Mouse (Mus musculus): ENCODE measurements around the gene Rngtt.
A peak's percentile ranks its signal among the peaks of the same experiment; 100 is the strongest.

Gene Rngtt

DNA sequence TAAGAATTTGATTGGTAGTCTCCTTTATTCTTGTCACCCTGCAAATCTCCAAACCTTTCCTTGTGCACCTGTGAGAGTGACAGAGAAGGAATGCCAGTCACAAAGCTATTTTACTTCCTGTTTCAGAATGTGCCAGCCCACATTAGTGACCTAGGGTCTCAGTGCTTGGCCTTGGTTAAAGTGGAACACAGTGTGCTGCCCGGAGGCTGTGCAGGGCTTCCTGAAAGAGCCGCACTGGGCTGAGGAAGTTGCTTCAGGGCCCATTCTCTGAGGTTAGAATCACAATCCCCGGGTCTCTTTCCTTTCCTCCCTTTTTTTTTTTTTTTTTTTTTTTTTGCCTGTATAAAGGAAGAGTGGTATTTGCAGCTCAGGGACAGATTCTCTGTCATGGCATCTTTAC lies 203.3 kb downstream of the Rngtt start:
- no peak for DNase-seq (ENCODE audit: extremely low read depth, insufficient read length, low spot score)

- DNase-seq (ENCODE audit: extremely low read depth, insufficient read length, low spot score): no peak
Measured at GRCm38 (mm10) chr4:33514108-33515000, 204.2 kb downstream of the Rngtt start.

DNA sequence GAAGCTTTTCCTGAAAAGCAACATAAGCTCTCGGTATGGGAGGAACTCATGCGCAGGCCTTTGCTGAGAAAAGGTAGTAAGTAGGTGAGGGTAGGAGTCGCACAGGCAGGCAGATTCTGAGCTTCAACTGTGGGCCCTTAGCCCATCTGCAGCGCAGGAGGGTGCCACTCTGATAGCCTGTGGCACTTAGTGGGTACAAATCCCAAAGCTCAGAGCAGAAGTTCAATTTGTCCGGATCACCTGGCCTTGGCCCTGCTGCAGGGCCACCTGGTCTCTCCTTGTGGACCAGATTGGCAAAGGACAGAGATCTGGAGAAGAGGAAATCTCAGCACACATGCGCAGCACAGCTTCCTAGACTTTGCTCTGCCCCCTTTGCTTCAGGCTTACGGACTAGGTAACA lies 210.1 kb downstream of the Rngtt start:
- no peak for DNase-seq (ENCODE audit: extremely low read depth, insufficient read length, low spot score)

- DNase-seq (ENCODE audit: extremely low read depth, insufficient read length, low spot score): no peak
Measured at GRCm38 (mm10) chr4:33520938-33521337, 210.8 kb downstream of the Rngtt start.

GRCm38 (mm10) chr4:33523774-33524173 lies 213.7 kb downstream of the Rngtt start:
- no peak for DNase-seq (ENCODE audit: extremely low read depth, insufficient read length, low spot score)

DNA sequence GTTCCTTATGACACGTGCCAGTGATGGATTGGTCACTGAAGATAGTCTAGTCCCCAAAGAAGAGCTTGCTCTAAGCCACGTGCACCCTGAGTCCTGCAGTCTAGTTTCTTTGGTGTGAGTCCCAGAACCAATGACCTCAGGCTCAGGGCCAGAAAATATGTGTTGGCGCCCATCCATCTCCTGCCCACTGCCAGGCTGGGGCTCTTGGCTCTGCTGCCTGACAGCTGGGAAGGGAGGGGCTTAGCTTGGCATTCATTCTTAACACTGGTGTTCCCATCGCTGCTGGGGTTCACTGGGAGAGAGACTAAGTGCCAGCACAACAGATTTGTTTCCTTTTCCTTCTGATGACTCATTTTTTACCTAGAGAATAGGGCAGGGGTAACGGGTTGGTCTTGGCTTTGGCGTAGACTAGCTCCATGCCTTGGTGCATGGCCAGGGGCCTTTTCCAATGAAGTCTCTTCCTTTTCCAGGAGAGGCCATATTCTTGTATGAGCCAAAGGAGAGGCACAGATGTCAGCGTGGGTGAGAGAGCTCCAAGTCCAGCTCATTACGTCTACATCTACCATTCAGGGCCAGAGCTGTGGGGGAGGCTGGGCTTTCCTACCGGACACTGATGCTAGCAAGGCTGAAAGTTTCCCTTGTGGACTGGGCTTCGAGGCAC lies 214.5 kb downstream of the Rngtt start:
- peak; percentile 86 for DNase-seq (ENCODE audit: extremely low read depth, insufficient read length, low spot score)

DNA sequence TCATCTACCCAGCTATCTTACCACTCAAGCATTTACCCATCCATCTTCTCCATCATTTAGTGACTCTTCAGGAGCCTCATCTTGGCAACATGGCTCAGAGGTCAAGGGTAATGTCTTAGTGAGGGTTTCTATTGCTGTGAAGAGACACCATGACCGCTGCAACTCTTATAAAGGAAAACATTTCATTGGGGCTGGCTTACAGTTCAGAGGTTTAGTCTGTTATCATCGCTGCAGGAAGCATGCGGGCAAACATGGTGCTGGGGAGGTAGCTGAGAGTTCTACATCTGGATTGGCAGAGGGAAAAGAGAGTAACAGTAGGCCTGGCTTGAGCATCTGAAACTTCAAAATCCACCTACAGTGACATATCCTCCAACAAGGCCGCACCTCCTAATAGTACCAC lies 215.2 kb downstream of the Rngtt start:
- DNase-seq (ENCODE audit: extremely low read depth, insufficient read length, low spot score): no peak

DNA sequence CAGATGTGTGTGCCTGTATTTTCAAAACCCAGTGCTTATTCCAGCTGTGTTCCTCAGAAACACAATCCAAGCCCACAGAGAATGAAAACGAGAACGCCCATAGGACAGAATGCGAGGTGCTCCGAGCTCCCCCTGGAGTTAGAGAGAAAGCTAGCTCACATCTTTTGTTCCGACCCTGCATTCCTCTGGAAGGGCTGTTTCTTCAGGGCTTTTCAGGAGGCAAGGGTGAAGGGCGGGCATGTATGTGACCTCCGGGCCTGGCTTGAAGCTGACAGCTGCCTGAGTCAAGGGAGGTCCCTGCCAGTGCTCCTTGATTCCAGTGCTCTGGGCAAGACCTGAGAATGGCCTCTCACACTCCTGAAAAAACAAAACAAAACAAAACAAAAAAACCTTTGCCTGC lies 216.0 kb downstream of the Rngtt start:
- no peak for DNase-seq (ENCODE audit: extremely low read depth, insufficient read length, low spot score)

DNA sequence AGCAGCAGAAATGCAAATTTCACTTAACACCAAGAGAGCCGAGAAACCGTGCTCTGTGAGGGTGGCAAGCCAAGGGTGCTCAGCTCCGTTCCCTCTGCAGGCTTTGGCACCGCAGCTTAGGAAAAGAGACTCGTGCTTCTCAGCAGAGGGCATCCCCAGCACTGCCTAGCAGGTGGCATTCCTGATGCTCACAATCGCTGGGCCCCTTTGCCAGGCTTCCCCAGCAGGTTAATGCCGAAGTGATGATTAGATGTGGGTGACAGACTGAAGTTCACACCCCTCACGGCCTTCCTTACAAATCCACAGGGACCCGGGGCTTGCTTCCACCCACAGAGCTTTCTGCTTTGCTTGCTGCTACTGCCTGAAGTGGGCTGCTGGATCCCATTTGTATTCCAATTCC lies 216.6 kb downstream of the Rngtt start:
- no peak for DNase-seq (ENCODE audit: extremely low read depth, insufficient read length, low spot score)

- DNase-seq (ENCODE audit: extremely low read depth, insufficient read length, low spot score): no peak
Measured at GRCm38 (mm10) chr4:33532596-33532995, 222.5 kb downstream of the Rngtt start.

DNA sequence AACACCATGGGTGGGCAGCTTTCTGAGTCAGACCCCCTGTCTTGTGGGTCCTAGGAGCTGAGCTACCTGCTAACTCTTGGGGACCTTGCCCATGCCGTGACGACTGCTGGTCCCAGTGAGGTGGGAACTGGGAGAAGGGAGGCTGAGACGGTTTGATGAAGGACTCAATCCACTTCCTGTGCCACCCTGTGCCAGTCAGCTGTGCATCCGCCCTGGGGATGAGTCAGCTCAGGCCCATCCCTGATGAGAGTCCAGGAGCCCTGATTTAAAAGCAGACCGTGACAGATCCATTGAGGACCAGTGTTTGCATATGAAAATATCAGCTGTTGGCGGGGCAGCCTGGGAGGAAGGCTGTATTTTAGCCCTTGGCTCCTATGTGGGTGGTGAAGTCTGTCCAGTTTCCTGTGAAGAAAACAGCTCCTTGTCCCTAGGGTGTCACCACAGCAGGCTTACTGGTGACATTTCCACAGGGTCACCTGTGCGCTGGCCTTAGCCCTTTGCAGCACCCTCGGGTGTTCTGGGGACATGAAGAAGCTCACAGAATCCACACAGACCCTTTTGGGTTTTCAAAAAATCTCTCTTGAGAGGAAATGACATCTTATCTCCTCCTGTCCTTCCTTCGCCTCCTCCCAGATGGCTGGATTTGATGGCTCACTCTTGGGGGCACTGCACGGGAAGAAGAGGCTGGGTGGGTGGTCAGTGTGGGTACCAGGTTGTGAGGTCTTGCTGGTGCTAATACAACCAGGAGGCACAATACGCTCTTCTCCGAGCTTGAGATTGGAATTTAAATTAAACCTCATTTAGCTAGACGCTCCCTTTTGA lies 234.9 kb downstream of the Rngtt start:
- DNase-seq (ENCODE audit: extremely low read depth, insufficient read length, low spot score): peak; percentile 21

- no peak for DNase-seq (ENCODE audit: extremely low read depth, insufficient read length, low spot score)
Measured at GRCm38 (mm10) chr4:33545577-33545879, 235.4 kb downstream of the Rngtt start.

- no peak for DNase-seq (ENCODE audit: extremely low read depth, insufficient read length, low spot score)
Measured at GRCm38 (mm10) chr4:33546278-33546677, 236.2 kb downstream of the Rngtt start.

- DNase-seq (ENCODE audit: extremely low read depth, insufficient read length, low spot score): no peak
Measured at GRCm38 (mm10) chr4:33547315-33547929, 237.3 kb downstream of the Rngtt start.

- no peak for DNase-seq (ENCODE audit: extremely low read depth, insufficient read length, low spot score)
Measured at GRCm38 (mm10) chr4:33549606-33550005, 239.5 kb downstream of the Rngtt start.

All from 3134 (cell line).